Mouse (Mus musculus) retina, embryonic 14.5 days (tissue): Measurements from ENCODE around the gene Arl15.

Source experiments
- DNase-seq: peaks from one replicate; pipeline ENCODE4 v3.0.0-alpha.2; 2015; ENCODE audit warnings: low spot score

The Arl15 gene

DNA sequence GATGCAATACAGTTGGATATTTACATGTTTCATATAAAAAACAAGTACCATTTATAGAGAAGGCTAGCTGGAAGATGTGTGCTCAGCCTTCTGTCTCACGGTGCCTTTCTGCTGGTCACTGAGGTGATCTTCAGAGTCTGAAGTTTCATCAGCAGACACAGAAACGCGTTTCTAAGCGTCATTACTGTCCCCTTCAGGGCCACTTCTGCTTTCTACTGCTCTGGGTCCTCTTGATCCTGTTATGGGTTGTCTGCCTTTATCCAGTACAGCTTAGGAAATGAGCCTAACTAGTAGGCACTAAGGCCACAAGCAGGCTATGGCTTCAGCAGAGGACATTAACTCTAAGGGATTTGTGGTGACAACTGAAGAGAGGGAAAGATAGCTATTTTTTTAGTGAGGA, 5.9 kb downstream of the Arl15 start:
- DNase-seq: no peak

DNA sequence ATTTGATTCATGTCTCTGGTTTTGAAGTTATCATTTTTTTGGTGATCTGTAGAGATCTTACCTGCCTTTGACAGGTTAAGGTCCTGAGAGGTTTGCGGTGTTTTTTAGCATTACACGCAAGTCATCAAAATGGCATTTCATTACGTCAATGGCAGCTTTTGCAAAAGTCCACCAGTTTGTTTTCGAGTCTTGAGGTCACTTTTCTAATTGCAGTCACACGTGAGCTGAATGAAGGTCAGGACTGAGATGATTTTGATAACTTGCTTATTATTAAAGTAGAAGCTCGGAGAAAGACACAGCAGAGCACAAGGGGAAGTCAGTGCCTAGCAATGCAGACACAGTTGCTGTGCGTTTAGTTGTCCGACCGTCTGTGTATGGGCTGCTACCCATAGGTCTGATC, 8.3 kb downstream of the Arl15 start:
- DNase-seq: no peak

DNA sequence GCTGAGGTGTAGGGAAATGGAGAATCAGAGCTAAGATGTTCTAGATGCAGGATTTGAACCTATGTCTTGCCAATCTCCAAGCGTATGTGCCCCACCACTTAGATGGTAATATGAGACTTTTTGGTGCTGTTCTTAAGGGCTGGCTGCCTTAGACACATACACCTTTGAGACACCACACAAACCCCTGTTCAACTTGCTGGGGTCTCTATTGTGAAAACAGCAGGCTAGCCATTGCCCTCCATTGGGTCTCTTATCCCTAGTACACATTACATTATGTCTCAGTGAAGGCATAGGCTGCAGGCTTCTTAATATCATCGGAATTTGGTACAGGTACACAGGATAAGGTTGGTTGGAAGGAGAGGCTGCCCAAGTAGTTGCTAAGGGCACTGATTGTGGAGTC, 16.8 kb downstream of the Arl15 start:
- no peak for DNase-seq

DNA sequence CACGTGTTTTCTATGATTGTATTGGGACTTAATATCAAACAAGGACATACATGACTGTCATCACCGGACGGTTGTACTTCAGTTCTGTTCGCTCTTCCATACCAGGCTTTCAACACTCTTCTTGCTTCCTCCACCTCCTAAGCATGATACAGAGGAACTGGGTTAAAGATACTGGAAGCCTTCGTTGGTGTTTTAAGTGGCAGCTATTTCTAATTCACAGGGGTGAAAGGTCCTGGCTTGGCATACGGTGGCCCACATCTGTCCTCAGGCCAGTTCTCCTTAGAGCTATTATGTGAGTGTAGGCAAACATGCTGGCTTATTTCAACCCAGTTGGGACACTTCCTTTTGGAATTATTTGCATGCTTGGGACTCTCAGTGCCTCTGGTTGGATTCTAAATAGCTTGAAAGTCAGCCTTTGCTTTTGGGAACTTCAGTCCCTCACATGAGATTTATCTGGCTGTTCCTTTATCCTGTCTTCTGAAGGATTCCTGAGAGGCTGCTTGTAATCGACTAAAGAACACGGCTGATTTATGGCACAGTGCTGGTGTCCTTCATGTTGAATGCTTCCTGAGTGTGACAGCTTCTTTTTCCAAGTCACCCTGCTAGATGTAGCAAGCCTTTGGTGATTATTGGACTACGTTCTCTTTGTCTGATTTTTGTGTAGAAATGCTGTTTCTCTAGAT, 17.7 kb downstream of the Arl15 start:
- no peak for DNase-seq

DNA sequence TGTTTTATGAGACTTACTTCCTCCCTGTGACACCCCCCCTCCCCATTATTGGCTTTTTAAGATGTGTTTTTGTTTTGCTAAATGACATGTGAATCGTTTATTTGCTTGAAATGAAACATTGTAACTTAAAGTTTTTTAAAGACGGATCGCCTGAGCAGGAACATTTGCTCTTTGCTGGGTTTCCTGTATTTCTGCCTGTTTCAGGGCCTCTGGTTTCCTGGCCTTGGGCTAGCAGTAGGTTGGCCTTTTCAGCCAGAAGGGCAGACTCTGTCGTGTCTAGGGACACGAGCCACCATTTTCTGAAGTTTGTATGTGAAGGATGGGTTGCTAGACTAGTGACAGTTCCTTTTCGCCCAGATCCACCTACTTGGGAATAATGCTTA, 18.3 kb downstream of the Arl15 start:
- no peak for DNase-seq

DNA sequence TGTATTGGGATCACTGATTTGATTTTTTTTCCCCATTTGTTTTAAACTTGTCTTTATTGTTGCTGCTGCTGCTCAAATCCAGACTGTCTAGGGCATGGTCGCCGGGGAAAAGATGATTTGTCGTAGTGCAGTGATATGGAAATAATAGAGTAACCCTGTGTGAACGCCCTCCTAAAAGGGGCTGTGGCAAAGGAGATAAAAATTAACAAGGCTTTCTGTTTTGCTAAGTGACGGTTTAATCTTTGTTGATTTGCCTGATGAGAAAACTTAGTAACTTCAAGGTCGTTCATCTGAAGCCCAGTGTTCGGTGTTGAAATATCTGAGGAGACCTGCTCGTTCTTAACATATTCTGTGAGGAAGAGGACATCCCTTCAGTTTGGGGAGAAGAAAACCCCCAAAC, 19.8 kb downstream of the Arl15 start:
- DNase-seq: no peak

GRCm38 (mm10) chr13:113815697-113816420, 21.6 kb downstream of the Arl15 start:
- peak; percentile 28 for DNase-seq

GRCm38 (mm10) chr13:113816421-113816810, 22.1 kb downstream of the Arl15 start:
- DNase-seq: no peak

DNA sequence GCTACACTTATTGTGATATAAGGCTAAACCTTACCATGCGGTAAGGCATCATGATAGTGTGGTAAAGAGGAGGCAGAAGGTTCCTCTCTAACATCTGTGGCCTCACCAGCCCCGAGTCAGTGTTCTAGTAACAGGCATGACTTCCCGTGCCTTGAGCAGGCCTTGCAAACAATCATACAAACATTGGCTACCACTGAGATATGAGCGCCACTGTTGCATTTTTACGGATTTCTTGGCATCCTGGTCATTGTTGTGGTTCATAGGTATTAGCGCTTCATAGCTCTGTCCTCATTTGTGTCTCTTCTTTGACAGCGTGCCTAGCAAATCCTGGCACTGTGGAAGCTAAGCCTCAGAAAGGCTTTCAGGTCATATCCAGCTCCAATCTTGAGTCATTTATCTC, 24.7 kb downstream of the Arl15 start:
- DNase-seq: no peak

DNA sequence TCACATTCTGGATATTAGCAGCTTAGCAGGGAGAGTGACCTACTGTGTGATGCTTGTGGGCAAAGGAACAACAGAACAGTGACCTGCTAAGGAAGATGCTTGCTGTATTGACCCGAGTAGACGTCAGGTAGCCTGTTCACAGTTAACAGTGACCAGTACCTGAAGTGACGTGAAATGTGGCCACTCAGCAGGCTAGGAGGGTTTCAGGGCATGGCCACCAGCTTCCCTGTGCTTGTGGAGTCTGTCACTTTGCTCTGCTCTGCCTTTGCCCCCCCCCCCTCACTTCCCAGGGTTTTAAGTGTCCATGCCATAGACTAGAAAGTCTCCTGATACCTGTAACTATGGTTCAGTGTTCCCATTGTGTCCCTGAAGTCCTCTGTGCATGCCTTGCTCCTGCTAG, 25.9 kb downstream of the Arl15 start:
- no peak for DNase-seq

GRCm38 (mm10) chr13:113821891-113822290, 27.6 kb downstream of the Arl15 start:
- no peak for DNase-seq

DNA sequence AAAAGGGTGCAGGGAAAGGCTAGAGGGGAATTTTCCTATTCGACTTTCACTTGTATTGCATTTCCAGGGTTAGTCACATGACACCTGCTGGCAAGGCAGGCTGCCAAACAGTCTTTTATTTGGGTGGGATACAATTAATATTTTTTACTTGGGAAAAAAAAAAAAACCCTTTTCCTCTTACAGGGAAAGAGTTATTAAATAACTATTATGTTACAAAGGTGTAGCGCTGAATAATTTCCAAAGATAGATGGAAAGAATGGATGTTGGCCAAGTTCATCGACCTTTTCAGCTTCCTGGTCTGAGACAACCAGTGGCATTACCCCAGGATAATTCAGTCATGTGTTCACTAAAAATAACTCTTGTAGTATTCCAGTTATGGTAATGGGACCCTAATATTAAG, 29.7 kb downstream of the Arl15 start:
- DNase-seq: no peak

- DNase-seq: no peak
Observed at GRCm38 (mm10) chr13:113828633-113829032, 34.3 kb downstream of the Arl15 start.

- DNase-seq: no peak
Observed at GRCm38 (mm10) chr13:113829079-113829478, 34.8 kb downstream of the Arl15 start.

GRCm38 (mm10) chr13:113830805-113831204, 36.5 kb downstream of the Arl15 start:
- DNase-seq: no peak

DNA sequence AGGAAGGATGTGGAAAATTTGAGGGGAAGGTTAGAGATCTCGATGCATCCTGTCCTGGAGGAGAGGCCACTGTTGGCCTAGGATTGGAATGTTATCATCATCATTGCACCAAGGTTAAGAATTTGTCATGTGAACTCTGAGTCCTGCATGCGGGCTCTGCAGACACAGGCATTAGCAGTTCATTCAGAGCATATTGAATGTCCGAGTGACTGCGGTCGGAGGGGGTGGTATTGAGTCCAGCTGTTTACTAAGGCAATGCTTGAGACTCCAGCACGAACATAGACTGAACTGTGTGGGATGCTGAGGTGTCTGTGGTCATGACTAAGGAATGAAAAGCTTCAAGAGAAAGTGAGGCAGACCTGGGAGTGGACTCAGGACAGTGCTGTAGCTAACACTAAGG, 38.6 kb downstream of the Arl15 start:
- no peak for DNase-seq

DNA sequence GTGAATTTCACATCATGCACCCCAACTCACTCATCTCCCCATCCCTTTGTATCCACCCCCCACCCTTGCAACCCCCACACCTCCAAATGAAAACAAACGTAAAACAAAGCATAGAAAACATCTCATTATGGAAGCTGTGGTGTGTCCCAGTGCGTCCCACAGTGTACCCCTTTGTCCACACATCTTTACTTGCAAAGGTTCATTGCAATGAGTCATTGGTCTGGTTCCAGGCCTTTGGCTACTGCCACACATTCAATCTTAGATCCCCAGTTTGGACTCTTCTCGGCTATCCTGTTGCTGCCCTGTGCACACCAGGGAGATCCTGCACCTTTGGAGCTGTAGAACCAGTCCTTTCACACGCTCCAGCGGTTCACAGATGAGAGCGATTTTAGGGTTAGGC, 41.6 kb downstream of the Arl15 start:
- no peak for DNase-seq

DNA sequence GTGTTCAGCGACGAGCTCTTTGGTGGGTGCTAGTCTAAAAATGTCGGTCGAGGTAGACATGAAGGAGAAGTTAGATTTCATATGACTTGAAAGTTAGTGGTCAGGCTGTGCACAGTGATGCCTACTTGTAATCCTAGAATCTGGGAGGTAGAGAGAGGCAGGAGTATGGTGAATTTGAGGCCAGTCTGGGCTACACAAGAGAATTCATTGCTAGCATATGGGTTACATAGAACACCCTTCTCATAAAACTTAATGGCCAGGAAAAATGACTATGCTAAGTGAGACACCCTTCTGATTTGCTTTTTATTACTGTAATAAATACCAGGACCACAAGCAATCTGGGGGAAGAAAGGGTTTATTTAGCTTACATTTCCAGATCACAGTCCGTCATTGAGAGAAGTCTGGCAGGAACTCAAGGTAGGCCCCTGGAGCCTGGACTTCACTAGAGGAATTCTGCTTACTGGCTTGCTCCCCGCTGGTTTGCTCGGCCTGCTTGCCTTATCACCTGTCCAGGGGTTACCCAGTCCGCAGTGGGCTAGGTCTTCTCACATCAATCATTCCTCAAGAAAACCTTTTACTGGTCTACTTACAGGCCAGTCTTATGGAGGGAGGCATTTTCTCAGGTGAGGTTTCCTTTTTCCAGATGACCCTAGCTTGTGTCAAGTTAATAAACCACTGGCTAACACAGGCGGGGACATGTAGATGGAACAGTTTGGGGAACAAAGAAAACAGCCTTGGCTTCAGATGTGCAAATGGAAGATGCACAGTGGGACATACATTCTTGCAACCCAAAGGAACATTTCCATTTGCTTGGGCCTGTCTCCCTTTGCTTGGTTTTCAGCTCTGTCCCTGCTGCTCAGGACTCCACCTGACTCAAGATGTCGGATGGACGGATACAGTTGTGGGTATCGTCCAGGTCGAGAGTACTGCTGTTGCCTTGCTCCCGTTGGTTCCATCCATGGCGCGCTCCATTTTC, 44.6 kb downstream of the Arl15 start:
- no peak for DNase-seq

GRCm38 (mm10) chr13:113840421-113840820, 46.1 kb downstream of the Arl15 start:
- DNase-seq: no peak

GRCm38 (mm10) chr13:113842411-113843309, 48.4 kb downstream of the Arl15 start:
- no peak for DNase-seq

GRCm38 (mm10) chr13:113843310-113843649, 49.0 kb downstream of the Arl15 start:
- DNase-seq: no peak

GRCm38 (mm10) chr13:113843901-113844300, 49.6 kb downstream of the Arl15 start:
- DNase-seq: no peak
